Mouse (Mus musculus) erythroblast, embryonic 14.5 days (primary cell): ENCODE results near the gene Chrna1.

Experiments used
- GATA1 ChIP-seq: IDR thresholded peaks from 2 replicates; pipeline ENCODE4 v1.6.1; 2012; ENCODE audit warnings: low read length, inconsistent platforms, mixed read lengths
- TAL1 ChIP-seq: IDR thresholded peaks from 3 replicates; pipeline ENCODE4 v1.6.1; 2012; ENCODE audit warnings: low read length, inconsistent platforms, mixed read lengths

GRCm38 (mm10) chr2:73550725-73551124 is 29.4 kb downstream of the Chrna1 start:
- TF ChIP-seq GATA1 (no peak), TAL1 (no peak)
